Mouse (Mus musculus): ENCODE data around the gene Sec14l4. TPM values are rescaled to one million over a fixed set of nuclear protein-coding genes. Genes with fewer than 3 reads are reported as not detected.
"Not testable (repeated sequence)": the region's sequence is repeated elsewhere in the genome, so short reads cannot be mapped to it uniquely, and the experiment has no call there.

Sec14l4 gene
- polyA plus RNA-seq, 1 experiment from 2014 or later = not detected

DNA sequence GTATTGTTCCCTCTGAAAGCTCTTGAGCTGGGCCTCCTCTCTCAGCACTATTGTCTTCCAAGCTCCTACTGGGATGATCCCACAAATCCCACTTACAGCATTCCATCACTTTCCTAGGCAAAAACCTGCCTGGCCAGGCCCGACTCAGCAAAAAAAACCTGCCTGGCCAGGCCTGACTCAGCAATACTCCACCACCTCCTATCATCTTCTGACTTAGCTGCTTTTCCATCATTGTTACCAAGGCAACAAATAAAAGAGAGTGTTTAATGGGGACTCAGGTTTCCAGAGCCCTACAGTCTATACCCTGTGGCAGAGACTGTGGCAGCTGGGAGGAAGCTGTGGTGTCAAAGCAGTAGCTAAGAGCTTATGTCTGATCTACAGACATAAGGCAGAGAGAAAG lies 18.6 kb upstream of the Sec14l4 start:
- Histone ChIP-seq H3K36me3 (ENCODE audit: control insufficient read depth, insufficient read depth, low read length) (no peaks in the 10 kb centered on the region), H3K4me1 (ENCODE audit: control insufficient read depth, insufficient read depth, low read length) (no peaks in the 10 kb centered on the region), H3K27me3 (ENCODE audit: control insufficient read depth, insufficient read depth, low read length) (no peaks in the 10 kb centered on the region), H3K4me3 (ENCODE audit: low read depth, low read length) (no peak overlapping the region), H3K9ac (ENCODE audit: low read depth, low read length) (no peak overlapping the region), H3K4me2 (no peak overlapping the region), H3K27ac (ENCODE audit: low read depth, low read length) (no peak overlapping the region), H3K9me3 (replicated peaks; ENCODE audit: control insufficient read depth, low read length) (no peaks in the 10 kb centered on the region)
- no peak for ATAC-seq (replicated peaks; ENCODE audit: insufficient number of reproducible peaks, low FRiP score, low TSS enrichment)
- 65% methylated on average over 1 of the region's 1 CpGs for WGBS (ENCODE audit: insufficient replicate concordance)

DNA sequence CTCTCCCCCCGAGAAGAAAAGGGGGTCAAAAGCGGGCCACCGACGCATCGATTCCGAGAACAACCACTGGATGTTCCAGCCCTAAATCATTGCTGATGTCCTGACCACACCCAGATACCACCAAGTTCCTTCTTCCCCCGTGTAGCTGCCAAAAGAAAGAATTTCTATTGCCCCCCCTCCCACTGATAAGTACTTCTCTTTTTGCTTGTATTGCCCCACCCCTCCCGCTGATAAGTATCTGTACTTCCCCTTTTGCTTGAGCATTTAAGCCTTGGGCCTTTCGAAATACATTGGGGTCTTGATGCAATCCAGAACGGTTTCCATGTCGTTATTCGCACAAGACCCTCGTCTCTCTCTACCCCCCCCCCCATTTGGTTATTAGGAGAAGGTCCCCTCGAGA lies 15.5 kb upstream of the Sec14l4 start:
- WGBS (ENCODE audit: insufficient replicate concordance) = 83% methylated on average over 14 of the region's 14 CpGs
- H3K27me3 ChIP-seq (ENCODE audit: control insufficient read depth, insufficient read depth, low read length); H3K4me2 ChIP-seq; H3K9me3 ChIP-seq (replicated peaks; ENCODE audit: control insufficient read depth, low read length); H3K4me1 ChIP-seq (ENCODE audit: control insufficient read depth, insufficient read depth, low read length); H3K27ac ChIP-seq (ENCODE audit: low read depth, low read length); H3K4me3 ChIP-seq (ENCODE audit: low read depth, low read length); ATAC-seq (replicated peaks; ENCODE audit: insufficient number of reproducible peaks, low FRiP score, low TSS enrichment); H3K36me3 ChIP-seq (ENCODE audit: control insufficient read depth, insufficient read depth, low read length); H3K9ac ChIP-seq (ENCODE audit: low read depth, low read length): not testable (repeated sequence)

DNA sequence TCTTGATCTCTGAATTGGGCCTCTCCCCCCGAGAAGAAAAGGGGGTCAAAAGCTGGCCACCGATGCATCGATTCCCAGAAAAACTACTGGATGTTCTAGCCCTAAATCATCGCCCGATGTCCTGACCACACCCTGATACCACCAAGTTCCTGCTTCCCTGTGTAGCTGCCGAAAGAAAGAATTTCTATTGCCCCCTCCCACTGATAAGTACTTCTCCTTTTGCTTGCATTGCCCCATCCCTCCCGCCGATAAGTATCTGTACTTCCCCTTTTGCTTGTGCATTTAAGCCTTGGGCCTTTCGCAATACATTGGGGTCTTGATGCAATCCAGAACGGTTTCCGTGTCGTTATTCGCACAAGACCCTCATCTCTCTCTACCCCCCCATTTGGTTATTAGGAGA lies 9.2 kb upstream of the Sec14l4 start:
- H3K9ac ChIP-seq (ENCODE audit: low read depth, low read length); H3K36me3 ChIP-seq (ENCODE audit: control insufficient read depth, insufficient read depth, low read length); H3K4me2 ChIP-seq; H3K27ac ChIP-seq (ENCODE audit: low read depth, low read length); H3K4me3 ChIP-seq (ENCODE audit: low read depth, low read length); ATAC-seq (replicated peaks; ENCODE audit: insufficient number of reproducible peaks, low FRiP score, low TSS enrichment); H3K9me3 ChIP-seq (replicated peaks; ENCODE audit: control insufficient read depth, low read length); H3K27me3 ChIP-seq (ENCODE audit: control insufficient read depth, insufficient read depth, low read length); H3K4me1 ChIP-seq (ENCODE audit: control insufficient read depth, insufficient read depth, low read length): not testable (repeated sequence)
- WGBS (ENCODE audit: insufficient replicate concordance) = 83% methylated on average over 13 of the region's 13 CpGs

DNA sequence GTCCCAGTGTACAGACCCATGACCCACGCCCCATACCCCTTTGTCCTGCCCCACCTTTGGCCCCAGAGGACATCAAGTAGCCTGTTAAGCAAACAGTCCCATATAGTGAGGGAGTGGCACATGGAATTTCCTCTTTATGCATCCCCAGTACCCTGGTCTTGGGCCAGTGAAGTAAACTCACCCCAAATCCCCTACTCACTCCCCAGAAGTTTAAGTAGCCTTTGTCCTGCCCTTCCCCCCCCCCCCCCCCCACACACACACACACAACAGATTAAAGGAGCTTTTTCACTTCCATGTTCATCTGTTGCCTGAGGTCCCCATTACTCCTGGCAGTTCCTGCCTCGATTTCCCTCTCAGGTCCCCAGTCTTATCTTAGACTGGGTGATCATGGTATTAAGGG lies 7.9 kb upstream of the Sec14l4 start:
- no peaks in the 10 kb centered on the region for H3K36me3 ChIP-seq (ENCODE audit: control insufficient read depth, insufficient read depth, low read length)
- no peaks in the 10 kb centered on the region for H3K4me1 ChIP-seq (ENCODE audit: control insufficient read depth, insufficient read depth, low read length)
- H3K27me3 ChIP-seq (ENCODE audit: control insufficient read depth, insufficient read depth, low read length) = no peaks in the 10 kb centered on the region
- ATAC-seq (replicated peaks; ENCODE audit: insufficient number of reproducible peaks, low FRiP score, low TSS enrichment) = no peak
- no peak overlapping the region for H3K4me2 ChIP-seq
- no peak overlapping the region for H3K9ac ChIP-seq (ENCODE audit: low read depth, low read length)
- H3K27ac ChIP-seq (ENCODE audit: low read depth, low read length) = no peak overlapping the region
- H3K9me3 ChIP-seq (replicated peaks; ENCODE audit: control insufficient read depth, low read length) = no peaks in the 10 kb centered on the region
- WGBS (ENCODE audit: insufficient replicate concordance) = 48% methylated on average over 2 of the region's 2 CpGs
- H3K4me3 ChIP-seq (ENCODE audit: low read depth, low read length) = no peak overlapping the region

DNA sequence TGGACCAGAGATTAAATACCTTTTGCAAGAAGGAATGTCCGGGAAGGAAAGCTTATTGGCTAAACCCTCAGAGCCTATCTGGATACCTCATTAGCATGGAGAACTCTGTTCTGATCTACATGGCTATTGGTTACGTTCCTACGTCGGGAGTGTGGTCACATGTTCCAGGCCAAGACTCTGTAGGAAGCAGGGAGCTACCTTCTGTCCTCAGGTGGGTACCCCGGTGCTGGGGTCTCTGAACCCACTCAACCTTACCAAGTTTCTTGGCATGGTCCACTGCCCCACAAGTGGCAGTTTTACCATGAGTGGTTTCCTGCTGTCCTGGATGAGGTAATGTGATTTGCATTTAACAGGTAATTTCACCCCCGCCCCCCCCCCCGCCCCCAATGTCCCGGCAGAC lies 4.2 kb upstream of the Sec14l4 start:
- no peak for ATAC-seq (replicated peaks; ENCODE audit: insufficient number of reproducible peaks, low FRiP score, low TSS enrichment)
- no peak overlapping the region for H3K4me2 ChIP-seq
- H3K9me3 ChIP-seq (replicated peaks; ENCODE audit: control insufficient read depth, low read length) = no peaks in the 10 kb centered on the region; the same call in 1 of the 2 replicates
- no peaks in the 10 kb centered on the region for H3K4me1 ChIP-seq (ENCODE audit: control insufficient read depth, insufficient read depth, low read length)
- peaks cover 12% of the 10 kb centered on the region for H3K27me3 ChIP-seq (ENCODE audit: control insufficient read depth, insufficient read depth, low read length)
- 68% methylated on average over 8 of the region's 8 CpGs for WGBS (ENCODE audit: insufficient replicate concordance)
- no peak overlapping the region for H3K27ac ChIP-seq (ENCODE audit: low read depth, low read length)
- no peak overlapping the region for H3K9ac ChIP-seq (ENCODE audit: low read depth, low read length)
- no peak overlapping the region for H3K4me3 ChIP-seq (ENCODE audit: low read depth, low read length)
- H3K36me3 ChIP-seq (ENCODE audit: control insufficient read depth, insufficient read depth, low read length) = no peaks in the 10 kb centered on the region

DNA sequence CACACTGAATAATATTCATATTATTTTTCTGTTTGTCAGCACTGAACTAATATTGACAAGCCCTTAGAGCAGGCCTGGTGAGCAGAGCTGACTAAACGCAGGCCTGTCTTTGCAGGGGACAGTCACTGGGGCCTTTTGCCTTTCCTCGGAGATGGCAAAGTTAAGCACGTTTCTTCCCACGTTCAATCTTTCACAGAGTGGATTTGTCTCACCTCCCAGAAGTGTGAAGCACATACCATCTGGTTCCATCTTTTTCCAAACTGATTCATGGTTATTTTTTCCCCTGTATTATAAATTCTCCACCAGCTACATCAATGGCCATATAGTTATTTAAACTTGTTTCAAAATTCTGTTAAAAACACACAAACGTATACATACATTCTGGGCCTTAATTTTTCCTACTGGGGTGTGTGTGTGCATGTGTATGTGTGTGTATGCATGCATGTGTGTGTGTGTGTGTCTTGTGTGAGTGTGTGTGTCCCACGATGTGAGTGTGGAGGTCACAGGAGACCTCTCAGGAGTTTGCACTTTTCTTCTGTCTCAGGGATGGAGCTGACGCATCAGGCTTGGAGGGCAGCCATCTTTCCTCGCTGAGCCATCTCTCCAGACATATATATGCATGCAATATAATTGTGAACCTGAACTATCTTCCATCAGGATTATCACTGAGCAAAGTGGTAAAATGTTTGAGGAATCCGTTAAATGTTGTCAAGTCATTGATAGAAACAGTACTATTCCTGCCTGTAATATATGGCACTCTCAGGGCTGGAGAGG lies 3.5 kb upstream of the Sec14l4 start:
- Histone ChIP-seq H3K4me2 (no peak overlapping the region), H3K9ac (ENCODE audit: low read depth, low read length) (no peak overlapping the region), H3K4me3 (ENCODE audit: low read depth, low read length) (no peak overlapping the region), H3K27ac (ENCODE audit: low read depth, low read length) (no peak overlapping the region), H3K36me3 (ENCODE audit: control insufficient read depth, insufficient read depth, low read length) (no peaks in the 10 kb centered on the region), H3K27me3 (ENCODE audit: control insufficient read depth, insufficient read depth, low read length) (peaks cover 18% of the 10 kb centered on the region), H3K9me3 (replicated peaks; ENCODE audit: control insufficient read depth, low read length) (no peaks in the 10 kb centered on the region; the same call in 1 of the 2 replicates), H3K4me1 (ENCODE audit: control insufficient read depth, insufficient read depth, low read length) (no peaks in the 10 kb centered on the region)
- WGBS (ENCODE audit: insufficient replicate concordance) = 69% methylated on average over 9 of the region's 9 CpGs
- ATAC-seq (replicated peaks; ENCODE audit: insufficient number of reproducible peaks, low FRiP score, low TSS enrichment) = no peak

DNA sequence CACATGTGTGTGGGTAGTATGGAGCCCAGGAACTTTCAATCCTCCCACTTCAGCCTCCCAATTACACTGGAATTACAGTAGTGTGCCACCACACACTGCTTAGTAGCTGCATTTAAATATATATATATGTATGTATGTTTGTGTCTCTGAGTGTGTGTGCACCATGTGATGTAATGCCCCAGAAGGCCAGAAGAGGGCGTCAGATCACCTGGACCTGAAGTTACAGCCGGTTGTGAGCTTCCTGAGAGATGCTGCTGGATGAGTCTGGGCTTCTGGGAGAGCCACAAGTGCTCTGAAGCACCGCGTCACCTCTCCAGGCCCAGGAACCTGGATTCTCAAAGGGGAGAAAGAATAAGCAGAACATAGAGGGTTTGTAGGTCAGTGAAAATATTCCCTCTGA lies 1.9 kb upstream of the Sec14l4 start:
- Histone ChIP-seq H3K27me3 (ENCODE audit: control insufficient read depth, insufficient read depth, low read length) (peaks cover 18% of the 10 kb centered on the region), H3K4me1 (ENCODE audit: control insufficient read depth, insufficient read depth, low read length) (no peaks in the 10 kb centered on the region), H3K9me3 (replicated peaks; ENCODE audit: control insufficient read depth, low read length) (no peaks in the 10 kb centered on the region; the same call in 1 of the 2 replicates), H3K27ac (ENCODE audit: low read depth, low read length) (no peak overlapping the region), H3K36me3 (ENCODE audit: control insufficient read depth, insufficient read depth, low read length) (no peaks in the 10 kb centered on the region), H3K9ac (ENCODE audit: low read depth, low read length) (no peak overlapping the region), H3K4me2 (no peak overlapping the region), H3K4me3 (ENCODE audit: low read depth, low read length) (no peak overlapping the region)
- WGBS (ENCODE audit: insufficient replicate concordance) = 71% methylated on average over 4 of the region's 4 CpGs
- ATAC-seq (replicated peaks; ENCODE audit: insufficient number of reproducible peaks, low FRiP score, low TSS enrichment) = no peak

DNA sequence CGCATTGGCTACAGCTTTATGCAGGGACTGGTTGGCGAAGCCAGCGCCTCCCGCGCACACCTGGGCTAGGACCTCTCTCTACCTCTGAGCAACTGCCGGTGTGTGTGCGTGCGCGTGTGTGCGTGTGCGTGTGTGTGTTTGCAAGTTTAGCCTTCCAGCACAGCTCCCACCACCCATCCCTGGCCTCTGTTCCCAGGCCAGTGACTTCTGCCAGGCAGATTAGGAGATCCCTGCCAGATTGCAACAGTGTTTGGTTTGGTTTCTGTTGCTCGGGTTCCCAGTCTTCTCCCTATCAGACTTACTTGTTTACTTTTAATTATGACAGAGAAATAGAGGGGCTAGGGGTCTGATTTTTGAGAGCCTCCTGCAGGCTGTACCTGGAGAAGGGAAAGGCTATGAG lies 699 bp downstream of the Sec14l4 start:
- ATAC-seq (replicated peaks; ENCODE audit: insufficient number of reproducible peaks, low FRiP score, low TSS enrichment) = no peak
- no peak overlapping the region for H3K27ac ChIP-seq (ENCODE audit: low read depth, low read length)
- no peaks in the 10 kb centered on the region; the same call in 1 of the 2 replicates for H3K9me3 ChIP-seq (replicated peaks; ENCODE audit: control insufficient read depth, low read length)
- WGBS (ENCODE audit: insufficient replicate concordance) = 29% methylated on average over 12 of the region's 12 CpGs
- no peak overlapping the region for H3K4me2 ChIP-seq
- no peak overlapping the region for H3K4me3 ChIP-seq (ENCODE audit: low read depth, low read length)
- H3K36me3 ChIP-seq (ENCODE audit: control insufficient read depth, insufficient read depth, low read length) = no peaks in the 10 kb centered on the region
- no peak overlapping the region for H3K9ac ChIP-seq (ENCODE audit: low read depth, low read length)
- H3K4me1 ChIP-seq (ENCODE audit: control insufficient read depth, insufficient read depth, low read length) = no peaks in the 10 kb centered on the region
- peaks cover 18% of the 10 kb centered on the region for H3K27me3 ChIP-seq (ENCODE audit: control insufficient read depth, insufficient read depth, low read length)

DNA sequence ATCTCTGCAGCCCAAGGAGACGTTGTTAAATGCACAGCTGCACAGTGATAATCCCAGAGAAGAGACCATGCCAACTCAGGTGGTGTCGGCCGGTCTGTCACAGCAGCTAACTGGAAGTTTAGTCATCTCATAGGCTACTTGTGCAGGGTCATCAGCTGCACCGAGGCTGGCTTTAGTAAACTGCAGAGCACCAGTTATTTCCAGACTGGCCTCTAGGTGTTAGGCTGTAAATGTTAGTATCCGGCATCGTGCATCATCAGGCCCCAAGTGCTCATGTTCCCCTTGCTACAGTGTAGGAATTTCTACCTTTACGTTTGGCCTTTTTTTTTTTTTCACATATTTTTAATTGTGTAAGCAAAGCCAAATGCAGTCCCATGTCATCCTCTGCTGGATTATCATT lies 2.2 kb downstream of the Sec14l4 start:
- WGBS (ENCODE audit: insufficient replicate concordance) = 66% methylated on average over 7 of the region's 7 CpGs
- H3K9ac ChIP-seq (ENCODE audit: low read depth, low read length) = no peak overlapping the region
- peaks cover 18% of the 10 kb centered on the region for H3K27me3 ChIP-seq (ENCODE audit: control insufficient read depth, insufficient read depth, low read length)
- no peaks in the 10 kb centered on the region for H3K36me3 ChIP-seq (ENCODE audit: control insufficient read depth, insufficient read depth, low read length)
- no peak overlapping the region for H3K4me2 ChIP-seq
- no peak overlapping the region for H3K27ac ChIP-seq (ENCODE audit: low read depth, low read length)
- no peaks in the 10 kb centered on the region; the same call in 1 of the 2 replicates for H3K9me3 ChIP-seq (replicated peaks; ENCODE audit: control insufficient read depth, low read length)
- no peak overlapping the region for H3K4me3 ChIP-seq (ENCODE audit: low read depth, low read length)
- ATAC-seq (replicated peaks; ENCODE audit: insufficient number of reproducible peaks, low FRiP score, low TSS enrichment) = no peak
- H3K4me1 ChIP-seq (ENCODE audit: control insufficient read depth, insufficient read depth, low read length) = no peaks in the 10 kb centered on the region
